Mouse (Mus musculus): ENCODE results near the gene Ptprr. TPM values are rescaled to one million over a fixed set of nuclear protein-coding genes. Genes with fewer than 3 reads are reported as not detected.

Ptprr gene
- polyA plus RNA-seq, 1 experiment from 2014 or later, result 0.21 TPM

DNA sequence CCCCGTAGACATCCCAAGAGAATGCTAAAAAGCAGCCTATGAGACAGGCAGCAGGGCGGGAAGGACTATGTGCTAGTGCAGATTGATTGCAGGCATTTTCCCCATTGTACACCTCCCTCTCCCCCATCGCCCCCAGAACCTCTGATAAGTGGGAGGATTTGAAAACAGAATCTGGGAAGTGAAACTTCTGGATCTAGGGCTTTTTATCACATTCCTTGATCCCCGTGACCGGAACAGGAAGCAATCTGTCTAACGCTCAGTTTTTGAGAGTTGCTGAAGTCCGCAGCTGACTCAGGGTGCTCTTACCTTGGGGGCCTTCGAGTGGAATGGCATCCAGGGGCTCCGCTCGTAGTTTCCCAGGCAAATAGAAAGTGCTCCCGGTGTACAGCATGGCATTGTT lies 246.5 kb downstream of the Ptprr start:
- Histone ChIP-seq H3K9me3 (ENCODE audit: low read depth, low read length) (no peaks in the 10 kb centered on the region), H3K9ac (no peak overlapping the region), H3K27ac (ENCODE audit: low read depth) (no peak overlapping the region), H3K4me2 (no peak overlapping the region), H3K4me1 (ENCODE audit: insufficient read depth) (peaks cover 4% of the 10 kb centered on the region; the same call in 1 of the 2 replicates), H3K36me3 (ENCODE audit: insufficient read depth) (no peaks in the 10 kb centered on the region), H3K4me3 (ENCODE audit: low read depth, low read length) (no peak overlapping the region), H3K27me3 (ENCODE audit: insufficient read depth, low read length) (no peaks in the 10 kb centered on the region)
- ATAC-seq (ENCODE audit: insufficient read depth) (no peak), DNase-seq (no peak)
- TF ChIP-seq CTCF (IDR thresholded peaks at IDR 0.05; ENCODE audit: low read depth), result no peak
- 46% methylated on average over 11 of the region's 11 CpGs for WGBS

DNA sequence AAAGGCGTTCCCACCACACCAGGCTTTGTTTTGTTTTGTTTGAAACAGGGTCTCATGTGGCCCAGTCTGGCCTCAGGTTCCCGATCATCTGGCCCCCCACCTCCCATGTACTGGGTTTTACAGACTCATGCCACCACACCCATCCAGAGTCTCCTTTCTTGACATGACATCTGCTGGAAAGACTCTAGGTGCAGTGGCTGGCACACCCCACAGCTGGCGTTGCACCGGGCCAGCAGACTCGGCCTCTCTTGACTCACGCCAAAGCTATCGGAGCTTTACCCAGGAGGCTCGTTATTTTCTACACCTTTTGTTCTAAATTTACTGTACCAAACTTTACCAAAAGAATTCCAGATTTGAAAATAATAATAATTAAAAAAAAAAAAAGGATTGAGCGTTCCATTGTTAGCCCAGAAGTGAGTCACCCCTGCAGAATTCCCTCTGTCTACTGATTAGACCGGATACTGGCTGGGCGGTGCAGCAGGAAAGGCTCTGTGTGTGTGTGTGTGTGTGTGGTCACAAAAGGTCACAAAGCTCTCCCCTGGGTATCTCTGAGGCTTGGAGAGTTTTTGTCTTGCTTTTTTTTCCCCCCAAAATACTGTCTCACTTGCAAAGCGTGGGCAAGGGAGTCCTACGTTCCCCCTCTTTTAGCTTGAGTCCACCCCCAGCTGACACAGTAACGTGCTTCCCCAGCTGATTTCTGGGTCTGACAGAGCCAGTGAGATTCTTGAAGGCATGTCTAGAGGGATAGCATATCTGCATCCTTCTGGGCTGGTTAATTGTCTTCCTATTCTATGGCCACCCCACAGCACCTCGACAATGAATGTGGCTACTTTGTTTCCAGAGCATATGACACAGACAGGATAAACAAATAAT lies 248.8 kb downstream of the Ptprr start:
- H3K27ac ChIP-seq (ENCODE audit: low read depth), result peak overlapping the region; percentile 36
- H3K4me2 ChIP-seq, result no peak overlapping the region
- DNase-seq (peak; percentile 66), ATAC-seq (ENCODE audit: insufficient read depth) (peak; percentile 75; the same call in 1 of the 2 replicates)
- H3K4me1 ChIP-seq (ENCODE audit: insufficient read depth), result peaks cover 4% of the 10 kb centered on the region; the same call in 1 of the 2 replicates
- H3K36me3 ChIP-seq (ENCODE audit: insufficient read depth), result no peaks in the 10 kb centered on the region
- no peaks in the 10 kb centered on the region for H3K27me3 ChIP-seq (ENCODE audit: insufficient read depth, low read length)
- no peak overlapping the region for H3K4me3 ChIP-seq (ENCODE audit: low read depth, low read length)
- WGBS, result 70% methylated on average over 15 of the region's 15 CpGs
- H3K9ac ChIP-seq, result no peak overlapping the region
- TF ChIP-seq CTCF (IDR thresholded peaks at IDR 0.05; ENCODE audit: low read depth), result no peak
- no peaks in the 10 kb centered on the region for H3K9me3 ChIP-seq (ENCODE audit: low read depth, low read length)

DNA sequence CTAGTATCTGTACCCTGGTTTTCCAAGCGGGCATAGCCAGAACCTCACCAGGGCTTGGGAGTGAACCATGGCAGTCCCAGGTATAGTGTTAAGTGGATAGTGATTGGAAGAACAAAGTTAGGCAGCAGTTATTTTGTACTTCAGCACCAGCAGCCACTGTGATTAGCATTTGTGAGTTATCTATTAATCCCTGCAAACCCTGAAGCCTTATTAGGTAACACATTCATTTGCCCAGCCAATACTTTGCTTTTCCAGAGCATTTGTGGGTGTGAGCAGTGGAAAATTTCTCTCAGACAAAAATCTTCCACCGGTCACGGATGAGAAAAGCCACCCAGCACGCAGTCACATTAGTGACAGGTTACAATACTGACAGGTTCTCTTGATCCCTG lies 249.4 kb downstream of the Ptprr start:
- Histone ChIP-seq H3K4me3 (ENCODE audit: low read depth, low read length) (no peak overlapping the region), H3K4me1 (ENCODE audit: insufficient read depth) (peaks cover 4% of the 10 kb centered on the region; the same call in 1 of the 2 replicates), H3K4me2 (no peak overlapping the region), H3K9me3 (ENCODE audit: low read depth, low read length) (no peaks in the 10 kb centered on the region), H3K27me3 (ENCODE audit: insufficient read depth, low read length) (no peaks in the 10 kb centered on the region), H3K27ac (ENCODE audit: low read depth) (0 out of 2 replicates have a peak overlapping the region, but pooled peaks have one; percentile 36), H3K9ac (no peak overlapping the region), H3K36me3 (ENCODE audit: insufficient read depth) (no peaks in the 10 kb centered on the region)
- DNase-seq, result no peak
- WGBS, result 55% methylated on average over 4 of the region's 4 CpGs
- ATAC-seq (ENCODE audit: insufficient read depth), result no peak
- TF ChIP-seq CTCF (IDR thresholded peaks at IDR 0.05; ENCODE audit: low read depth), result no peak

DNA sequence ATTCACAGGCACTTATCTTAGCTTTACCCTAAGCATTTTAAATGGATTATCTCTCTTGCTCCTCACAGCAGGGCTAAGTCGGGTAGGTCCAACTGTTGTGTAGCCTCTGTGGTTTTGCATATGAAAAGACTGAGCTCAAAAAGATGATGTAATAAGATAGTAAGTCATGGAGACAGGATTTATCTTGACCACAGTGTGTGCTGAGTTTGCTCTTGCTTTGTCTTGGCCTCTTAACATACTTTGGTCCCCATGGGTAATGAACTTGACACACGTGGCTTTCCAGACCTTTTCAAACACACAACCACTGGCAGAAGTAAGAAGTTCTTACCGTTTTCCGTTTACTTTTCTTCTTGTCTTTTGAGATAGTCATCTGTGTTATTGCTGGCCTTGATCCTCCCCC lies 250.3 kb downstream of the Ptprr start:
- ATAC-seq (ENCODE audit: insufficient read depth), result no peak
- DNase-seq, result no peak
- no peaks in the 10 kb centered on the region for H3K9me3 ChIP-seq (ENCODE audit: low read depth, low read length)
- H3K36me3 ChIP-seq (ENCODE audit: insufficient read depth), result no peaks in the 10 kb centered on the region
- H3K27me3 ChIP-seq (ENCODE audit: insufficient read depth, low read length), result no peaks in the 10 kb centered on the region
- H3K4me2 ChIP-seq, result no peak overlapping the region
- H3K9ac ChIP-seq, result no peak overlapping the region
- no peak overlapping the region for H3K27ac ChIP-seq (ENCODE audit: low read depth)
- no peak for TF ChIP-seq CTCF (IDR thresholded peaks at IDR 0.05; ENCODE audit: low read depth)
- WGBS, result 40% methylated on average over 4 of the region's 4 CpGs
- peaks cover 4% of the 10 kb centered on the region; the same call in 1 of the 2 replicates for H3K4me1 ChIP-seq (ENCODE audit: insufficient read depth)
- H3K4me3 ChIP-seq (ENCODE audit: low read depth, low read length), result no peak overlapping the region

DNA sequence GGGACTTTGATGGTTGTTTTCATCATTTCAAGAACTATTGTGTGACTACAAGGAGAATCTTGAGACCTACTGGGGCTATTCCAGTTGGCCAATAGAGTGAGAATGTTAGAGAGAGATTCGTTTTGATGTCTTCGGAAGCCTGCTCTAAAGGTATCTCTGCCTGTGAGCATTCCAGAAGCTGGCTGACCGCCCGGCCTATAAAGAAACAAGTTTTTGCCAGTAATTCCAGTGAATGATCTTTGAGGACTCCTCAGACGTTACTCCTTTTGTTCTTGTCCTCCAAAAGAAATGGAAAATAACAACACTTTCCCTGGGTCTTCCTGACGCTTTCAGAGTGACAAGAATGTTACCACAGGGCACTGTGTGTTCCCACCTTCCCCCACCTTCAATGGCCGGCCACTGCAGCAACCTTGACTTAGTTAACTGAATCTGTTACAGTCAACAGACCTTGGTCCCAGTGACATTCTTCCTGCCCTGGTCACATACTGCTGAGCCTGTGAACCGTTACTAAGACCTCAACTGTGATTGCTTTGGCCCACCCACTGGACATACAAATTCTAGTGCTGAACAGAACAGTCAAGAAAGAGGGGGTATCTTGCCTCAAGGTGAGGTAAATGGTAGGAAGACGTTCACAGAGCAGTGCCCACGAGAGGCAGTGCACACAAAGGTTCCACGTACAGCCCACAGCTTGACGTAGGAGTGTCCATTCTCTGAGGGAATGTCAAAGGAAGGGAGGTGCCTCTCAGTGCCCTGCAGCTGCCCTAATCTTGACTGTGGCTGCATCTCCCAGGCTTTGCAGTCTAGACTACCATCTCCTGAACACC lies 252.8 kb downstream of the Ptprr start:
- peak overlapping the region; percentile 50 for H3K27ac ChIP-seq (ENCODE audit: low read depth)

GRCm38 (mm10) chr10:116271470-116271915 lies 253.5 kb downstream of the Ptprr start:
- ATAC-seq (ENCODE audit: insufficient read depth) (no peak), DNase-seq (peak; percentile 47)
- no peak overlapping the region for H3K9ac ChIP-seq
- H3K36me3 ChIP-seq (ENCODE audit: insufficient read depth), result no peaks in the 10 kb centered on the region
- no peak overlapping the region for H3K4me3 ChIP-seq (ENCODE audit: low read depth, low read length)
- no peaks in the 10 kb centered on the region for H3K27me3 ChIP-seq (ENCODE audit: insufficient read depth, low read length)
- no peaks in the 10 kb centered on the region for H3K4me1 ChIP-seq (ENCODE audit: insufficient read depth)
- H3K4me2 ChIP-seq, result no peak overlapping the region
- 59% methylated on average over 10 of the region's 10 CpGs for WGBS
- no peaks in the 10 kb centered on the region for H3K9me3 ChIP-seq (ENCODE audit: low read depth, low read length)
- TF ChIP-seq CTCF (IDR thresholded peaks at IDR 0.05; ENCODE audit: low read depth), result no peak
- peak overlapping the region; percentile 50; the same call in 1 of the 2 replicates for H3K27ac ChIP-seq (ENCODE audit: low read depth)

More for the DNA sequence above, 252.8 kb downstream of the Ptprr start:
- WGBS, result 67% methylated on average over 12 of the region's 12 CpGs
- Histone ChIP-seq H3K4me2 (no peak overlapping the region), H3K4me1 (ENCODE audit: insufficient read depth) (no peaks in the 10 kb centered on the region), H3K4me3 (ENCODE audit: low read depth, low read length) (no peak overlapping the region), H3K9ac (no peak overlapping the region), H3K36me3 (ENCODE audit: insufficient read depth) (no peaks in the 10 kb centered on the region), H3K27me3 (ENCODE audit: insufficient read depth, low read length) (no peaks in the 10 kb centered on the region), H3K9me3 (ENCODE audit: low read depth, low read length) (no peaks in the 10 kb centered on the region)
- TF ChIP-seq CTCF (IDR thresholded peaks at IDR 0.05; ENCODE audit: low read depth), result no peak
- ATAC-seq (ENCODE audit: insufficient read depth), result no peak
- DNase-seq, result no peak

GRCm38 (mm10) chr10:116272156-116272555 lies 254.1 kb downstream of the Ptprr start:
- ATAC-seq (ENCODE audit: insufficient read depth) (no peak), DNase-seq (no peak)
- Histone ChIP-seq H3K4me2 (no peak overlapping the region), H3K27me3 (ENCODE audit: insufficient read depth, low read length) (no peaks in the 10 kb centered on the region), H3K9me3 (ENCODE audit: low read depth, low read length) (no peaks in the 10 kb centered on the region), H3K4me1 (ENCODE audit: insufficient read depth) (no peaks in the 10 kb centered on the region), H3K36me3 (ENCODE audit: insufficient read depth) (no peaks in the 10 kb centered on the region), H3K27ac (ENCODE audit: low read depth) (no peak overlapping the region), H3K9ac (no peak overlapping the region), H3K4me3 (ENCODE audit: low read depth, low read length) (no peak overlapping the region)
- TF ChIP-seq CTCF (IDR thresholded peaks at IDR 0.05; ENCODE audit: low read depth), result no peak
- WGBS, result 55% methylated on average over 3 of the region's 3 CpGs

All from lung, embryonic 14.5 days (tissue).